In genomic region chr4:59582186-59582585, GRCm38 (mm10) we compare ENCODE assay signal across 8 mouse cellular contexts. TPM values are rescaled to one million over a fixed set of nuclear protein-coding genes. Genes with fewer than 3 reads are reported as not detected.
DNase-seq lines count a peak whose midpoint lies in the region; ATAC-seq and TF ChIP-seq lines count a peak whose summit lies in the region.

No protein-coding gene starts in this region.

- peaks cover 4% of the 10 kb centered on the region; the same call in 1 of the 2 replicates for H3K36me3 ChIP-seq in liver, adult 2 months (ENCODE audit: control insufficient read depth, insufficient read depth, low read length)
- H3K36me3 ChIP-seq in hindbrain, embryonic 15.5 days: no peaks in the 10 kb centered on the region
- H3K36me3 ChIP-seq in midbrain, postnatal 0 days (ENCODE audit: insufficient read depth, low read length): no peaks in the 10 kb centered on the region

- H3K4me1 ChIP-seq in liver, adult 2 months (ENCODE audit: control insufficient read depth, insufficient read depth, low read length): peaks cover 10% of the 10 kb centered on the region; the same call in 1 of the 2 replicates
- no peaks in the 10 kb centered on the region; the same call in 1 of the 2 replicates for H3K4me1 ChIP-seq in cortical plate, adult 2 months (ENCODE audit: control insufficient read depth, insufficient read depth, low read length)
- H3K4me1 ChIP-seq in hindbrain, embryonic 15.5 days (replicated peaks): peaks cover 20% of the 10 kb centered on the region
- no peaks in the 10 kb centered on the region for H3K4me1 ChIP-seq in midbrain, postnatal 0 days (ENCODE audit: insufficient read depth, low read length)

- peak overlapping the region; percentile 87 for H3K4me2 ChIP-seq in hindbrain, embryonic 15.5 days
- H3K4me2 ChIP-seq in midbrain, postnatal 0 days (ENCODE audit: low read depth, low read length, poor library complexity, severe bottlenecking): peak overlapping the region; percentile 81

- peaks cover 12% of the 10 kb centered on the region for H3K79me2 ChIP-seq in liver, adult 2 months (ENCODE audit: control insufficient read depth, insufficient read depth, low read length)

- H3K4me3 ChIP-seq in liver, adult 2 months (ENCODE audit: insufficient read depth, low read depth, low read length): peak overlapping the region; percentile 57
- peak overlapping the region; percentile 89 for H3K4me3 ChIP-seq in cortical plate, adult 2 months (ENCODE audit: insufficient read depth, low read length)
- peak overlapping the region; percentile 59 for H3K4me3 ChIP-seq in hindbrain, embryonic 15.5 days
- H3K4me3 ChIP-seq in midbrain, postnatal 0 days (ENCODE audit: low read depth, low read length): peak overlapping the region; percentile 74

- no peak for ATAC-seq in hindbrain, embryonic 15.5 days (ENCODE audit: low FRiP score, low read depth)
- no peak for ATAC-seq in midbrain, postnatal 0 days (ENCODE audit: low FRiP score)

- WGBS in liver, adult 2 months: 9% methylated on average over 6 of the region's 6 CpGs
- WGBS in hindbrain, embryonic 15.5 days: 21% methylated on average over 6 of the region's 6 CpGs
- 25% methylated on average over 6 of the region's 6 CpGs for WGBS in midbrain, postnatal 0 days

- TF ChIP-seq CTCF in liver, adult 2 months (IDR thresholded peaks at IDR 0.05; ENCODE audit: low read depth, low read length): no peak
- TF ChIP-seq CTCF in cortical plate, adult 2 months (IDR thresholded peaks at IDR 0.05; ENCODE audit: extremely low read depth, insufficient read depth, low read length): no peak
- no peak for TF ChIP-seq CTCF in midbrain, postnatal 0 days (IDR thresholded peaks at IDR 0.05)

- no peaks in the 10 kb centered on the region for H3K9me3 ChIP-seq in hindbrain, embryonic 15.5 days
- H3K9me3 ChIP-seq in midbrain, postnatal 0 days (ENCODE audit: low read length): no peaks in the 10 kb centered on the region

- no peak for DNase-seq in liver, adult 2 months (ENCODE audit: extremely low read depth, low read depth, low spot score)
- DNase-seq in liver: no peak
- no peak for DNase-seq in midbrain, postnatal 0 days (ENCODE audit: low spot score)
- DNase-seq in retina, embryonic 14.5 days (ENCODE audit: low spot score): no peak
- DNase-seq in layer of hippocampus, postnatal 10 days (ENCODE audit: low spot score in 2 of 2): no peak
- DNase-seq in left cerebral cortex, adult 8-10 months (ENCODE audit: low spot score in 2 of 2): no peak

- no peaks in the 10 kb centered on the region for H3K27me3 ChIP-seq in liver, adult 2 months (ENCODE audit: control insufficient read depth, insufficient read depth, low read length)
- no peaks in the 10 kb centered on the region for H3K27me3 ChIP-seq in hindbrain, embryonic 15.5 days
- H3K27me3 ChIP-seq in midbrain, postnatal 0 days (ENCODE audit: insufficient read depth, low read length): no peaks in the 10 kb centered on the region

- peak overlapping the region; percentile 83 for H3K27ac ChIP-seq in liver, adult 2 months (replicated peaks; ENCODE audit: insufficient read depth, low read depth, low read length)
- no peak overlapping the region for H3K27ac ChIP-seq in cortical plate, adult 2 months (ENCODE audit: insufficient read depth, low read length)
- no peak overlapping the region for H3K27ac ChIP-seq in hindbrain, embryonic 15.5 days (replicated peaks)
- H3K27ac ChIP-seq in midbrain, postnatal 0 days (ENCODE audit: low read depth, low read length): no peak overlapping the region

- H3K9ac ChIP-seq in liver, adult 2 months (ENCODE audit: low read depth, low read length): peak overlapping the region; percentile 61; the same call in 1 of the 2 replicates
- H3K9ac ChIP-seq in hindbrain, embryonic 15.5 days: peak overlapping the region; percentile 66; the same call in 1 of the 2 replicates
- H3K9ac ChIP-seq in midbrain, postnatal 0 days (replicated peaks; ENCODE audit: low read length, poor library complexity, severe bottlenecking): peak overlapping the region; percentile 70; the same call in 1 of the 2 replicates

- no peak for TF ChIP-seq POLR2A in liver, adult 2 months (IDR thresholded peaks at IDR 0.05; ENCODE audit: extremely low read depth, insufficient read depth, low read length)
- no peak for TF ChIP-seq POLR2A in cortical plate, adult 2 months (IDR thresholded peaks at IDR 0.05; ENCODE audit: extremely low read depth, insufficient read depth, low read length)

RNA-seq across cellular contexts. Expression of gene Hsdl2, which starts 0.8 kb away (rescaled TPM):
- total RNA-seq in liver, adult 2 months (2014; rRNA removed): 60.8 and 68.9 TPM in 2 replicates
- 25.8 and 31.7 TPM in 2 replicates for polyA plus RNA-seq in liver, adult 2 months (2012; rRNA removed)
- 30.5 and 36.2 TPM in 2 replicates for polyA plus RNA-seq in cortical plate, adult 2 months (2012; rRNA removed)
- polyA plus RNA-seq in hindbrain, embryonic 15.5 days (2015; fragmentation: Nextera tagmentation; extraction: Ambion mirVana): 36.7 and 41.3 TPM in 2 replicates
- 27.7 and 29.7 TPM in 2 replicates for total RNA-seq in midbrain, postnatal 0 days (2014; rRNA removed)
- 33.0 and 39.4 TPM in 2 replicates for polyA plus RNA-seq in midbrain, postnatal 0 days (2015; fragmentation: Nextera tagmentation; extraction: Ambion mirVana)
- total RNA-seq in layer of hippocampus, postnatal 10 days (2021): 10 to 100 TPM; 27.9 to 29.5 TPM
- total RNA-seq in left cerebral cortex, adult 8-10 months (2022): 10 to 100 TPM; 26.0 to 31.1 (median 29.2) TPM

RNA-seq across cellular contexts. Expression of gene Ptbp3, which starts 33.0 kb away (rescaled TPM):
- total RNA-seq in liver, adult 2 months (2014; rRNA removed): 52.6 and 56.4 TPM in 2 replicates
- 19.6 and 24.1 TPM in 2 replicates for polyA plus RNA-seq in liver, adult 2 months (2012; rRNA removed)
- 9.4 and 9.5 TPM in 2 replicates for polyA plus RNA-seq in cortical plate, adult 2 months (2012; rRNA removed)
- 18.0 and 20.1 TPM in 2 replicates for polyA plus RNA-seq in hindbrain, embryonic 15.5 days (2015; fragmentation: Nextera tagmentation; extraction: Ambion mirVana)
- total RNA-seq in midbrain, postnatal 0 days (2014; rRNA removed): 32.0 and 35.8 TPM in 2 replicates
- polyA plus RNA-seq in midbrain, postnatal 0 days (2015; fragmentation: Nextera tagmentation; extraction: Ambion mirVana): 9.7 and 10.5 TPM in 2 replicates
- total RNA-seq in layer of hippocampus, postnatal 10 days (2021): 10 to 100 TPM; 24.3 to 25.3 TPM
- 10 to 100 TPM; 26.8 to 33.7 (median 29.1) TPM for total RNA-seq in left cerebral cortex, adult 8-10 months (2022)

RNA-seq across cellular contexts. Expression of gene E130308A19Rik, which starts 43.8 kb away (rescaled TPM):
- 1.5 and 3.7 TPM in 2 replicates for total RNA-seq in liver, adult 2 months (2014; rRNA removed)
- polyA plus RNA-seq in liver, adult 2 months (2012; rRNA removed): 2.3 and 2.6 TPM in 2 replicates
- 6.1 and 7.3 TPM in 2 replicates for polyA plus RNA-seq in cortical plate, adult 2 months (2012; rRNA removed)
- polyA plus RNA-seq in hindbrain, embryonic 15.5 days (2015; fragmentation: Nextera tagmentation; extraction: Ambion mirVana): 48.8 and 55.9 TPM in 2 replicates
- 27.9 and 38.9 TPM in 2 replicates for total RNA-seq in midbrain, postnatal 0 days (2014; rRNA removed)
- polyA plus RNA-seq in midbrain, postnatal 0 days (2015; fragmentation: Nextera tagmentation; extraction: Ambion mirVana): 27.9 and 33.5 TPM in 2 replicates
- total RNA-seq in layer of hippocampus, postnatal 10 days (2021): 10 to 100 TPM; 10.1 TPM
- 10 to 100 TPM; 12.3 to 14.2 (median 13.2) TPM for total RNA-seq in left cerebral cortex, adult 8-10 months (2022)
